Mouse (Mus musculus) kidney, postnatal 25 days (tissue): ENCODE results near the gene Elmo1.

ENCODE experiments used
- DNase-seq, 2 experiments: peaks; one replicate each; pipeline ENCODE4 v3.0.0; 2021; ENCODE audit warnings: mixed read lengths in 2 of 2

The Elmo1 gene

DNA sequence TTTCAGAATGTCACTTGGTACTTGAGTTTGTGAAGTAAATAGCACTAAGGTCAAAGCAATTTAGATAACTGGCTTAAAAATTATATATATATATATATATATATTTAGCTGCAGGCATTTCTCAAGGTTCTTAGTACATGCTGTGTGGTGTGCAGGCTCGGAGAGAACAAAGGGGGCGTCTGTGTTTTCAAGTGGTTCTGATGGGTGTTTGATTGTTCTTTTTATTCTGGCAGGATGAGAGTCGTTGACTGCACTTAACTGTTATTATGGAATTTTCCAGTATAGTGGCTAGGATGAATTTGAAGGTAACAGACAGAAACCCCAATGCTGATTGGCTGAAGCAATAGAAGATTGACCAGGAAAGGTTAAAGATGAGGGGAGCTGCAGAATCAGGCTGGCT, 33.6 kb downstream of the Elmo1 start:
- no peak for DNase-seq

DNA sequence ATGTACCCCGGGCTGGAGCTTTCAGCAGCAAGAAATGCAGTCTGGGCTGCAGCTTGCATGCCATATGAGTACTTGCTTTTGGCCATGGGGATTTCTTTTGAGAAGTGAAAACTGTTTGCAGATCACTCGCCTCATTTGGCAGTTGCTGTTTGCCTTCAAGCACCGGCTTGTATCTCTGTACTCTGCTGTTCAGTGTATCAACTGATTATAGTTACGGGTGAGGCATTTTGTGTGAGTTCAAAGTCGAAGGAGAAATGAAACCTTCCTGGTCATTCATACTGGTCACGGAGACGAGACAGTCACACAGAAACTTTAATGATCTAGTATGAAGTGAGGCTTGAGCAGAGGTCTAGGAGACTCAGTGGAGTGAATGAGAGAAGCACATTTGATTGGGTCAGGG, 34.6 kb downstream of the Elmo1 start:
- DNase-seq = no peak

DNA sequence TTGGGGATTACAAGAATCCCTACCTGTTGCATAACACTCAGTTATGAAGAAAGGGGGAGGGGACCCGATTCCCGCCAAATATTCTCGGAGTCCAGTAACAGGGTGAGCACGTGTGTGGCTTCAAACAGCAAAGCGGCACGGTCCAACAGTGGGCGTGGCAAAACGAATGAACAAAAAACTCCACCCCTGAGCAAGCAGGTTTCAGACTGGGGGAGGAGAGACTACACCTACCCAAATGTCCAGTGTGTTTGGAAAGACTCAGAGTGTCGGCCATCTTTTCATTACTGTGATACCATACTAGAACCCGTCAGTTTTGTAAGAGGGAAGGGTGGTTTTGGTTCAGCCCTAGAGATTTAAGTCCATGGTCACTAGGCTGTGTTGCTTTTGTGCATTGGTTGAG, 35.4 kb downstream of the Elmo1 start:
- DNase-seq = no peak

DNA sequence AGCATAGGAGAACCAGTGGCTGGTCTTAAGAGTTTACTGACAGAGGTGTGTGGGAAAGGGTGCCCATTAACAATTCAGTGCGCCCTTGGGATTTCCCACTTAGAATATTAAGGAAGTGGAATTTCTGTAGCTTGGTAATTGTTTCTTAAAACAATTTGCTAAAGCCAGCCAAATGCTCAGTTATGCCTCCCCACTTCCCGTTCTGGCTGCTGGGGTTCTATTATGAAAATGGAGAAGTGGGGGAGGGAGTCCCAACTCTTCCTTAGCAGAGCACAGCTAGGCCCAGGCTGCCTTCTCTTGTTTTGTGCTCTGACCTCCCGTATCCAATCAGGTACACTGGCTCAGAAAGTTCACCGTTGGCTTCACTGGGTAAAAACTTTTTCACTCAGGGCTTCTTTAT, 37.2 kb downstream of the Elmo1 start:
- peak in 1 of 2 experiments; percentile 15 for DNase-seq

DNA sequence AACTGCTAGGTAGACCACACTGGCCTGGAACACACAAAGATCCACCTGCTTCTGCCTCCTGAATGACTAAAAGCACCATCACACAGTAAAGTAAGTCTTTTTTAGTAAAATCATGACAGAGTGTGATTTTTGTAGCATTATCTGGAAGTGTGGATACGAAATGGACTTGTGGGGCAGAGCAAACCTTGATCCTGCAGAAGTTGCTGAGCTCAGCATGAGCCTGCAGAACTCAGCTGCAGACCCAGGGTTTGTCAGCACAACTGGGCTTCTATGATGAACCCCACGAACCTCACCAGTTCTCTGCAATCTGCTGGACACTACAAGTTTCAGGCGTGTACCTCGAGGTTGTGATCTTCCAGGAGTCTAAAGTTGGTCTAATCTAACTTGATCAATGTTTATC, 37.7 kb downstream of the Elmo1 start:
- no peak for DNase-seq

DNA sequence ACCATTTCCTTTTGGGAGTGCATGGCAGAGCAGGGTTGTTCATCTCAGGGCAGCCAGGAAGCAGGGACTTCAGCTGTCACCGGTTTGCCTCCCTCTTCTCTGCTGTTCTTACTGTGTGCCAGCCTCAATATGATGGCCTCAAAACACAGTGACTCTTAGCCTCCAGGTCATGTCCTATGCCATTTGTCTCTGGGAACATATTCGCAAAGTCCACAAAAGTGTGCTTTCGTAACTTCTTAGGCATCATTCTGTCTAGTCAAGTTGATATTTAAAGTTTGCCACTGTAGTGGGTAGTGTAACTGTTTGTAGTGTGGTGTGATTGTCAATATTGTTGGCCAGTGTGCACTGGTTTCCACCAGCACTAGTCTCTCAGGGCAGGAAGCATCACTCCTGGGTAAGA, 40.3 kb downstream of the Elmo1 start:
- DNase-seq = no peak

DNA sequence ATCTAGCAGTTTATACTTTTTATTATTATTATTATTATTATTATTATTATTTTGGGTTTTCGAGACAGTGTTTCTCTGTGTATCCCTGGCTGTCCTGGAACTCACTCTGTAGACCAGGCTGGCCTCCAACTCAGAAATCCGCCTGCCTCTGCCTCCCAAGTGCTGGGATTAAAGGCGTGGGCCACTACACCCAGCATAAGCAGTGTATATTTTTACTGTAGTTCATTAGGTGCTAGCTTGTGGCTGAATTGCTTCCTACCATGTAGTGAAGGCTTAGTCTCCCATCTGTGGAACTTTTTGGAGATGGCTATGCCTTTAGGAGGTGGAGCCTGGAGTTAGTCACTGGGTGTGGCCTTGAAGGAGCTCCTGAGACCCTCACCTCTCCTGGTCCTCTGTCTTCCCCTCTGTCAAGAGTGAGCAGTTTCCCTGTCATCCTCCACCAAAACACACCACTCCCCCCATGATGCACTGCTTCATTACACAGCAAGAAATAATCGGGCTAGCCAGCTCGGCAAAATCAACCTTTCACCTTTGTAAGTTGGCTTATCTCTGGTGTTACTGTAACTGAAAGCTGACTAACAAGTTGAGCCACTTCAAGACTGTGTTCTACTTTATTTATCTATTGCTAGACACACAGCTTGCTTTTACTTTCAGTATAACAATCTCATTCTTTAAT, 41.1 kb downstream of the Elmo1 start:
- DNase-seq = no peak

DNA sequence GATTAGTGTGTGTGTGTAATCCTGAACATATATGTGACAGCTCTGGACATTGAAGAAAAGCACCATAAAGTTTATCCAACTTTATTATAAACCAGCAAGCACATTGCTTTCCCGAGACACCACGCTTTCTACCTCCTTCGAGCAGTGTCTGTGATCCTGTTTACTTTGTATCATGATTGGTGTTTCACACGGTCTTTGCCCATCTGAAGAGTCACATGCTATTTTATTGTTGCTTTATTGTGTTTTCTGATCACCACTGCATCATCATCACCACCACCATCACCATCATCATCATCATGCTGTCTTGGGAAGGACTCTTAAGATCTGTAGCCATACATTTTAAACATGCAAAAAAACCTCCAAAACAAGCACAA, 41.6 kb downstream of the Elmo1 start:
- DNase-seq = no peak

DNA sequence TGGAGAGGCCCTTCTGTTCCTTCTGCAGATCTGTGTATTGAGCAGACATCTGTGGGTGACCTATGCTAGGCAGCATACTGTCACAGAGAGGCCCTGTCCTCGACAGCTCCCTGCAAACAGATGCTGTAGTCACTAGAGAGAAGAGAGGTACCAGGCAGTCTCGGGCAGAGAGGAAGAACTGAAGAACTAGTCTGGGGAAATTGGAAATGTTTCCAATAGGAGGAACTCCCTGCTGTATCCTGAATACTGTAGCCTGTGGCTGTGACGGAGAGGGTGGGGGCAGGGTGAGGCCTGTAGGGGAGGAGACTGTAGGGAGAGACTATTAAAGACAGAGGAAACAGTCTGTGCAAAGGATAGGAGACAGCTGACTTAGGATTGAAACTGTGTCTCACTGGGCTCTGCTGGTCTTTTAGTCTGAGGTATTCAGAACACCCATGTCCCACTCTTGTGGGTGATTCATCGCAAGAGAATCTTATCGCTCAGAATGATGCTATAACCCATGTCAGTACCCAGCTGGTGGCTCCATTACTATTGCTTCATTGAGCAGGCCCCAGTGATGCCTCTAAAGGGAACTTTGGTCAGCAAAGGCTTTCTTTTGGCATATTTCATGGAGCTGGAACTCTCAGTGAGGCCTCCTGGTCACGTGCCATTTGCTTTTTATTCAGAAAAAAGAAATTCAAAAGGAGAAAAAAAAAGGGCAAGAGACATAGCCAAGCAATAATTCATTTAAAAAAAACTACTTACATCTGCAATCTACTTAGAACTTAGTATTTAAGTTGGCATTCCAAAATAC, 43.4 kb downstream of the Elmo1 start:
- peak; percentile 33 to 48 for DNase-seq

DNA sequence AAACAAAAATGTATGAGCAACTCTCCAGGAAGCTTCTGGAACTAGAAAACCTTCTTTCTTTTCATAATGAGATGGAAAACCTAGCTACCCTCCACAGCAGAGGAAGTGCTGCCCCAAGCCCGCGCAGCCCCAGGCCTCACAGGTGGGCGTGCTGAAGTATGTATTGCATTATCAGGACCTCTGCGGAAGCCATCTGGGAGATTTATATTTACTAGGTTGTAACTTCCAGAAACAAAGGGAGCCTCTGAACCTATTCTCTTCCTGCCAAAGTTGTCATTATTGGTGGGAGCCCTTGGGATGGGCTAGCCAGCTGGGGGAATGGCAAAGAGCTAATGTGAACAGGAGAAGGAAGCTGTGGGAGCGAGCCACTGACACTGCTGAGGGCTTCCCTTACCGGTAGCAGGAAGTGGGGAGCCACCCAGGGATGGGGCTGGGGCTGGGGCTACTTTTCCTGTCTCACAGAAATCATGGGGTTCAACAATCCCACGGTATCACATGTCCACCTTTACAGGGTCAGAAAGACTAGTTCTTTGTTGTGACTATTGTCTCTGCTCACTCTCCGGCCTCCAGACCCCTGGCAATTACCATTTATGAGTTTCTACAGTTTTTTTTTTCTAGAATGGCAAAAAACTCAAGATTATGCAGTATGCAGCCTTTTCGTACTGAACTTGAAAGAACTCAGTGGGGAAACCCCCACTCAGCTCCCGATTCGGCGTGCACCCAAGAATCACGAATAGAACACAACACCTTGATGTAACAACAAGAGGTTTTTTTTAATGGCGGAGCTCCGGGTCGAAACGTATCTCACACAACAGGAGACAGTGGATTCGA, 44.2 kb downstream of the Elmo1 start:
- DNase-seq = no peak

DNA sequence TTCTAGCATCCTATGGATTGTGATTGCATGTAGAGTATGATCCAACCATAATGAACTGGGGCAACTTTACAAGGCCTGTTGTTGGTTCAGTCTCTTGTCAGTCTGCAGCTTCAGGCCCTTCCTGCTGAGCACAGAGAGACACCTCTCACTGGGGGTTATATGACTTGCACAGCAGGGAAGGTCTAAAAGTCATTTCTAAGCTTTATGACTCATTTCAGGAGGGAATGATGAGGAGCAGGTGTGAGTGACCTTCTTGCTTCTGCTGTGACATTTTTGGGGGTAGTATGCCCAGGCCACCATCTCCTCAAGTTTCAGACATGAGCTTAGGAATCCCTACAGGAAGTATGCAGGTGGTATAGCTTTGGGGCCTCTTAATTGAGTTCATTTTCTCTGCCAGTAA, 46.4 kb downstream of the Elmo1 start:
- no peak for DNase-seq

DNA sequence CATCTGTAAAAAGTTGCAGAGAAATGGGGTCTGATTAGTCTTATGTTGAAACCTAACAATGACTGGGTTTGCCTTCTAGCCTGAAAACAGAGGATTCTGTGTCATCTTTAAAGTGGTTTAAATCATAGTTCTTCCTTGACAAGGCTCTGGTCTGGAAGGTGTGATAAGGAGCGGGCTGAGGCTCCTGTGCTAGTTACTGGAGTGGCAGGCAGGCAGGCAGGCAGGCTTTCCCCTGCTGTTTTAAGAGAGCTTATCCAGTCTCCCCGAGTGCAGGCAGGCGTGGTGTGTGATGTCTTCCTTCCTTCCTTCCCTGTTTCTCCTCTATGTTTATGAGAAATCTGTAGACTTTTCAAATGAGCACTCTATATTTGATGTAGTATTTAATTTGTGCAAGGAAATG, 48.1 kb downstream of the Elmo1 start:
- no peak for DNase-seq

DNA sequence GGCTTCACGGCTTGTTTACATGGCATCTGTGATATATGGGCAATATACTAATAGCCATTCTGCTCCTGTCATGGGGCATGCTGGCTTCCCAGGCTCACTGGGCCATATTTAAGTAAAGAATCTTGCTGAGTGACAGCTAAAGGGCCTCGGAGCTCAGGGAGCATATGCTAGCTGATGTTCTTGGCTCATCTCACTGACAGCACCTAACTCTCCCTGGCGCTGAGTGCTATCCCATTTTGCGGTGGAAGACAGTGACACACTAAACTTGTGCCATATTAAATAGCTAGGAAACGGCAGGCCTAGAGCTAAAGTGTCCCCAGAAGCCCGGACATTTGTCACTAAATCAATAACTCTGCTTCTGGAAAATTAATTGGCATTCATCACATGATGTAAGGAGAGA, 48.7 kb downstream of the Elmo1 start:
- no peak for DNase-seq

DNA sequence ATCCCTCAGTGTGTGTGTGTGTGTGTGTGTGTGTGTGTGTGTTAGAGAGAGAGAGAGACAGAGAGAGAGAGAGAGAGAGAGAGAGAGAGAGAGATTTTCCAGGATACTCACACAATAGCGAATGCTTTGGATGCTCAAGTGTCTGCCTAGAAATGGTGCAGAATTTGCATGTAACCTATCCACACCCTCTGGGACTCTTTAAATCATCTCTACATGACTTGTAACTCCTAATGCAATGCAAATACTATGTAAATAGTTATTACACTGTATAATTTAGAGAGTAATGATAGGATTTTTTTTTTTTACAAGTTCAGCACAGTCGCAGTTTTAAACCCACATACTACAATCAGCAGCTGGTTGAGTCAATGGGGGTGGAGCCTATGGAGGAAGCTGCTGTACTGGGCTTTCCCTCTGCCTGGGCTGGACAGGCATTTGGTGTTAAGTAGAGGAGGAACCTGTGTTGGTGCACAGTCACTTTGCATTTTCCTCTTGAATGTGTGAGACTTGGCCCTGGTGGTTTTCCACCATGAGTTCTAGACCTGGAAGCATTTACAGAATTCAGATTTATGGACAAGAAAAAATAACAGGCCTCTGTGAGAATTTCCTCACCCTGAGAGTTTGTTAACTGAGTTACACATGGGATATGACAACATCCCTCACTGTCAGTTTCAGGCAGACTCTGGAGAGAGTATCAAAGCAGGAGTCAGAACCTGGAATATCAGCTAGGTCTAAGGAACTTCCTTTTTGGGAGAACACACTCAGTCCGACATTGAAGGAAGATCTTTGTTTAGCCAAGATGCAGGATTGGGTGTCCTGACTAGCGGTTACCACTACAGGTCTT, 49.6 kb downstream of the Elmo1 start:
- no peak for DNase-seq

DNA sequence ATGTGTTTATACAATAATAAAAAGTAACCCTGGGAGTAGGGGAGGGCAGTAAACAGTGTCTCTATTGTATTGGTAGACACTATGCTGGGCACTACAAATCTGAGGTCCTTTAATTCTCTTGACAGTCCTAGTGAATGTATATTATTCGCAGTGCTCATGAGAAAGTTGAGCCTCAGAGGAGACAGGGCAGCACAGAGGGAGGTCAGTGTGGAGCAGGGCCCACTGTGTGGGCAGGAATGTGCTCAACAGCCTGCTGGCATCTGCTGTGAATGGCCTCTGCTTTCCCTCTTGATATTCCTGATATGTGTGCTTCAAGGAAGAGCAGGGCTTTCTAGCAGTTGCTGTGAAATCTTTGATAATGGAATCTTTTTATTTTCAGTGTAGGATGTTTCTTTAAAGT, 52.2 kb downstream of the Elmo1 start:
- DNase-seq = no peak

DNA sequence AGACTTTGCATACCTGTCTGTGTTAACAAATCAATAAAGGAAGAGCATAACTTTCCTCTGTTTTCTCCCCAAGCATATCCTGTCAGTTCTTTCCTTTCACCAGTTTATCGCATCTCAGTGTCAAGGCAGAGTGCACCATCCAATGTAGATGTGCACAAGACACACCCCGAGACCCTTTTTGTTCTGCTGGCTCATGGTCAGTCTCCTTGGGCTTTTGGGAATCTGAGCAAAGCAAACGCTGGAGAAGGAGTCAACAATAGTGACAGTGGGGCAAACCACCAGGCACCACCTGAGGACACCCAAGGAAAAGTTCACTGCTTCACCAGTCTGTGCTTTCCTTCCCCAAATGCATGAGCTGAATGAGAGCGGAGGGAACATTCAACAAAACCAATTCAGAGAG, 56.5 kb downstream of the Elmo1 start:
- no peak for DNase-seq

DNA sequence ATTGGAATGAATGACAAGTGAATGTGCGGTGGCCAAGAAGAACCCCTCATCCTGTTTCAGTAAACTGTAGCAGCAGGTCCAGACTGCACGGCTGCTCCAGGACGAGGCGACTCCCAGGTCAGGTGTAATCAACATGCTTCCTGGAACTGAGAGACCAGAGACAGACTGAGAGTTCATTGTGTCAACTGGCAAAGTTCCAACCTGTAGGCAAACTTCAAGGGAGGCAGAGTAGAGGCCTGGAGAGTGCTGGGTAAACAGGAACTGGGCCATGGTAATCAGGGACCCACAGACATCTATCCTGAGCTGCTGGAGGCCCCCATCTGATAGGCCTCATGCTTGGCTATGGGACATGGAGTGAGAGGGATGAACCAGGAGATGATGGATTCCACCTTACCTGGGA, 57.3 kb downstream of the Elmo1 start:
- DNase-seq = no peak

DNA sequence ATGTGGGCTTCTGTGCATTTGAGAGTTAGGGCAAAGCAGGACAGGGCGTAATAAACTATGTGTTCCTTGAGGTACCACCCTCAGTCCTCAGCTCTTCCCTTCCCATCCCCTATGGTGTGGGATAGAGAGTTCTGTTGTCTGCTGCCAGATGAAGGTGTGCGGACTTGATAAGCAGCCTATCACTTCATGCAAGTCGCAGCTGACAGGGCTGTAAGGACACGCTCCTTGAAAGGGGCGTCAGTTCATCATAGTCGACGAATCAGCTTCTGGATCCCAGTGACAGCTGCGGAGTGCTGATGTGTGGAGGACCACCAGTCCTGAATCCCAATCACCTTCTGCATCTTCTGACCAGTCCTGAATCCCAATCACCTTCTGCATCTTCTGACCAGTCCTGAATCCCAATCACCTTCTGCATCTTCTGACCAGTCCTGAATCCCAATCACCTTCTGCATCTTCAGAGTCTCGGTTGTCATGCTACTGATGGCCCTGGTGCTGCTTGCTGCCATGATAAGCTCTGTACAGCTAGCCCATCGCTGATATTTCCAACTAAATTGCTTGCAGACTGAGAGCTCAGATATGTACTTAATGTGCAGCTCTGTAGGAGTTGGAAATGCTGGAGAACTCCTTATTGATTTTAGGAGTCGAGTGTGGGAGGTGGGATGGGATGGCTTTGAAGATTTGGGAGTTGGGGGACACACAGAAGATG, 59.9 kb downstream of the Elmo1 start:
- DNase-seq = no peak

DNA sequence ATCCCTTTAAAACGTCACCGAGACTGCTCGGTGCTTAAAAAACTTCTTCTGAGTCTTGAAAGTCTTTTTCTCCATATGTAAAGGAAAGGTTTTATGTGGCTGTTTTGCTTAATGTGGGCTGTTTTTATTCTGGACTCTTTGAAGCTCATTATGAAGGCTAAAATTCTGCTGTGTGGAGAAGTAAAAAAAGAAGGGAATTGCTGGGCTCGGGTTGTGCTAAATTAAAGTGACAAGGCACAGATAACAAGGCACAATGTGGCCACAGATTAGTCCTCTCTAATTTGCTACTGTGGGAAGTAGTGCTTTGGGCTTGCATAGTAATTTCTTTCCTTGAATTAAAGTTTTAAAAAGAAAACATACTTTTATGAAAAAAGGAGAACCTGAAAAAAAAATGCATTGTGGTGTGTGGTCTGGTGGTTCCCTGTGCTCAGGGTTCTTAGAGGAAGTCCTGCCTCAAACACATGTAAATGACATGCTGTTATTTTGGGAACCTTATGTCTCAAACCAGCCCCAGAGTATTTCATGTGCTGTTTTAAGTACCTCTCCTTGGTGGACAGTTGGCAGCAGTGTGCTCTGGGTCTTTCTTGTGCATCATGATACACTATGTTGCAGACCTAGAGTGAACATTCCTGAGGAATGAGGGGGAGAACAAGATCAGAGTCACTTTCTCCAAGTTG, 61.0 kb downstream of the Elmo1 start:
- DNase-seq = no peak

DNA sequence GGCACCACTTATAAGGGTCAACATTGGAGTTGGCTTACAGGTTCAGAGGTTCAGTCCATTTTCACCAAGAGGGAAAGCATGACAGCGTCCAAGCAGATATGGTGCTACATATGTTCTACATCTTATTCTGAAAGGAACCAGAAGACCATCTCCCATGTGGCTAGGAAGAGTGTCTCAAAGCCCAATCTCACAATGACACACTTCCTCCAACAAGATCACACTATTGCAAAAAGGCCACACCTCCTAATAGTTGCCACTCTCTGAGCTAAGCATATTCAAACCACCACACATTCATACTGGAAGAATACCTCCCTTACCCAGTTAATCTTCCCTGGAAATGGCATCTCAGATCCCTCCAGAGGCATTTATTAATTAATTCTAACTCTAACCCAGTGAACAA, 66.7 kb downstream of the Elmo1 start:
- DNase-seq = no peak

DNA sequence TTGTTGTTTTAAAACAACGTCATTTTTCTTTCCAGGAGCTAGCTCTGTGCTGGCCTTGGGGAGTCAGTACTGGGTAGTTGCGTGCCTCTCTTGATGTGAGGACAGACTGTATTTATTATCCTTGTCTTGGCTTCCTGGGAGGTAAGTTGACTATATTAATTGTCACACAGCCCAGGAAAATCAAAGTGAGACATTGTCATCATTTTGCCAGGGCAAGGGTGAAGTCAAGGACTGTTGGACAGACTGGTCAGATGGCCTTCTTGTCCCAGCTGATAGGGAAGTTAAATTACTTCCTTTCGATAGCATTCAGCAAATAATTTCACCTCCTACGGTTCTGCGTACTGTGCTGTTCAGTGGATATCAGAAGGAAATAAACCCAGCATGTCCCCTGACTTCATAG, 67.1 kb downstream of the Elmo1 start:
- no peak for DNase-seq
